Mouse (Mus musculus) kidney, adult 8-10 months (tissue): ENCODE measurements around the gene Phospho2.
"Not testable (repeated sequence)": the region's sequence is repeated elsewhere in the genome, so short reads cannot be mapped to it uniquely, and the experiment has no call there.

Source experiments
- DNase-seq, 2 experiments: peaks; one replicate each; pipeline ENCODE4 v3.0.0; 2022

Phospho2 gene

GRCm38 (mm10) chr2:69789429-69790069 is at the start of gene Phospho2, which contains the start of gene Ccdc173:
Phospho2 (plus strand) TSS chr2:69789623.
Ccdc173 (minus strand) TSS chr2:69789575.
- peak; percentile 98 to 99 for DNase-seq

GRCm38 (mm10) chr2:69745091-69745490 is 44.3 kb upstream of the Phospho2 start:
- no peak for DNase-seq

GRCm38 (mm10) chr2:69760980-69761379 is 28.4 kb upstream of the Phospho2 start:
- DNase-seq: no peak

- DNase-seq: peak; percentile 3 to 18
Observed at GRCm38 (mm10) chr2:69763340-69763739, 26.1 kb upstream of the Phospho2 start.

- DNase-seq: no peak
Observed at GRCm38 (mm10) chr2:69764716-69765115, 24.7 kb upstream of the Phospho2 start.

GRCm38 (mm10) chr2:69773331-69773730 is 16.1 kb upstream of the Phospho2 start:
- DNase-seq: no peak

- no peak for DNase-seq
Observed at GRCm38 (mm10) chr2:69777985-69778835, 11.2 kb upstream of the Phospho2 start.

GRCm38 (mm10) chr2:69778836-69779177 is 10.6 kb upstream of the Phospho2 start:
- peak; percentile 15 to 50 for DNase-seq

- DNase-seq: no peak
Observed at GRCm38 (mm10) chr2:69788974-69789373, 449 bp upstream of the Phospho2 start.

- peak; percentile 81 to 94 for DNase-seq
Observed at GRCm38 (mm10) chr2:69790285-69790684, 862 bp downstream of the Phospho2 start.

- DNase-seq: no peak
Observed at GRCm38 (mm10) chr2:69790722-69791121, 1.3 kb downstream of the Phospho2 start.

- peak; percentile 56 to 76 for DNase-seq
Observed at GRCm38 (mm10) chr2:69802911-69803312, 13.5 kb downstream of the Phospho2 start.

- no peak for DNase-seq
Observed at GRCm38 (mm10) chr2:69803756-69804155, 14.3 kb downstream of the Phospho2 start.

- DNase-seq: not testable (repeated sequence)
Observed at GRCm38 (mm10) chr2:69804663-69805062, 15.2 kb downstream of the Phospho2 start.

- DNase-seq: no peak
Observed at GRCm38 (mm10) chr2:69810169-69810568, 20.7 kb downstream of the Phospho2 start.

GRCm38 (mm10) chr2:69811349-69811748 is 21.9 kb downstream of the Phospho2 start:
- not testable (repeated sequence) for DNase-seq

GRCm38 (mm10) chr2:69816575-69816974 is 27.2 kb downstream of the Phospho2 start:
- DNase-seq: no peak

- no peak for DNase-seq
Observed at GRCm38 (mm10) chr2:69818350-69819085, 29.1 kb downstream of the Phospho2 start.

- DNase-seq: no peak
Observed at GRCm38 (mm10) chr2:69820201-69820600, 30.8 kb downstream of the Phospho2 start.

GRCm38 (mm10) chr2:69821711-69822110 is 32.3 kb downstream of the Phospho2 start, which contains the start of gene Klhl23:
Klhl23 (plus strand) TSS chr2:69821944.
- no peak for DNase-seq

- peak; percentile 4 to 15 for DNase-seq
Observed at GRCm38 (mm10) chr2:69822361-69823128, 33.1 kb downstream of the Phospho2 start.

- peak in 1 of 2 experiments; percentile 4 for DNase-seq
Observed at GRCm38 (mm10) chr2:69823129-69823677, 33.8 kb downstream of the Phospho2 start.
